Mouse (Mus musculus): Measurements from ENCODE around the gene Thsd7b. TPM values are rescaled to one million over a fixed set of nuclear protein-coding genes. Genes with fewer than 3 reads are reported as not detected.

Thsd7b gene
- polyA plus RNA-seq, 1 experiment = not detected

GRCm38 (mm10) chr1:129712706-129713105 is 439.6 kb downstream of the Thsd7b start:
- TF ChIP-seq CTCF (IDR thresholded peaks at IDR 0.05; ENCODE audit: low read depth, low read length) = no peak
- no peak for TF ChIP-seq POLR2A (IDR thresholded peaks at IDR 0.05; ENCODE audit: borderline replicate concordance, low read depth, low read length)
- H3K4me3 ChIP-seq (ENCODE audit: insufficient read depth, low read length) = no peak overlapping the region
- no peak overlapping the region for H3K27ac ChIP-seq (ENCODE audit: insufficient read depth, low read depth, low read length)
- no peaks in the 10 kb centered on the region for H3K4me1 ChIP-seq (ENCODE audit: control insufficient read depth, insufficient read depth, low read length)

DNA sequence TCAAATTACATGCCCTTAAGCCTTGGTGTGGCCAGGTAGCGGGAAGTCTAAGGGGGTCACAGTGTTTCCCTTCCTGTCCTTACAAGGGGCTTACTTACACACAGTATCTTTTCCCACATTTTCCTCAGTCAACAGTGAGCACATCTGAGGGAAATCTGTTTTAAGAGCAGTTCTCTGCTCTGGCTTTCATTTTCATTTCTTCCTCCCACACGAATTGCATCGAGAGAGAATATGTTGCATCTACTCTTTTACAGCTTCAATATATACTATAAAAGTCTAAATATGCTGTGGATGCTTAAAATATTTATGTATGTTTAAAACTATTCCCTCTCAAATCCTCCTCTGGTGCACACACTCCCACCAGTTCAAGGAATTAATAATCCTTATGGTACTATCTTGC is 440.5 kb downstream of the Thsd7b start:
- H3K27ac ChIP-seq (ENCODE audit: insufficient read depth, low read depth, low read length) = no peak overlapping the region
- H3K4me3 ChIP-seq (ENCODE audit: insufficient read depth, low read length) = no peak overlapping the region
- TF ChIP-seq CTCF (IDR thresholded peaks at IDR 0.05; ENCODE audit: low read depth, low read length) (no peak), POLR2A (IDR thresholded peaks at IDR 0.05; ENCODE audit: borderline replicate concordance, low read depth, low read length) (no peak)
- H3K4me1 ChIP-seq (ENCODE audit: control insufficient read depth, insufficient read depth, low read length) = no peaks in the 10 kb centered on the region

- no peak for TF ChIP-seq POLR2A (IDR thresholded peaks at IDR 0.05; ENCODE audit: borderline replicate concordance, low read depth, low read length)
- no peak for TF ChIP-seq CTCF (IDR thresholded peaks at IDR 0.05; ENCODE audit: low read depth, low read length)
- no peak overlapping the region for H3K27ac ChIP-seq (ENCODE audit: insufficient read depth, low read depth, low read length)
- no peaks in the 10 kb centered on the region for H3K4me1 ChIP-seq (ENCODE audit: control insufficient read depth, insufficient read depth, low read length)
- no peak overlapping the region for H3K4me3 ChIP-seq (ENCODE audit: insufficient read depth, low read length)
These were observed 446.5 kb downstream of the Thsd7b start for GRCm38 (mm10) chr1:129719592-129719991.

DNA sequence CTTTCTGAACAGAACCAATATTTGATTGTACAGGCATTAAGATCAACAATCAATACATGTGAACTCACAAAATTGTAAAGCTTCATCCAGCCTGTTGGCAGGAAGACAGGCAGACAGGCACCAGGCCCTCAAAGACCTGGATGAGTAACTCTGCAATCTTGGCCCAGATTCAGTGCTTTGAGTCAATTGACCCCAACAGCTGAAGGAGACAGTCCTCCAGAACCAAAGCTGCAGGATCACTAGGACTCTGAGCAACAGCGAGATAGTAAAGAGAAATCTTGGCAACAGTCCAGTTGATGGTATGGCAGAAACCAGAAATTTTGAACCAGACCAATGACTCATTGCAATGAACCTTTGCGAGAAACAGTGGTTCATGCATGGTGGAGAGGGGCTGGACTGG is 458.9 kb downstream of the Thsd7b start:
- TF ChIP-seq POLR2A (IDR thresholded peaks at IDR 0.05; ENCODE audit: borderline replicate concordance, low read depth, low read length) (no peak), CTCF (IDR thresholded peaks at IDR 0.05; ENCODE audit: low read depth, low read length) (no peak)
- Histone ChIP-seq H3K4me1 (ENCODE audit: control insufficient read depth, insufficient read depth, low read length) (no peaks in the 10 kb centered on the region), H3K27ac (ENCODE audit: insufficient read depth, low read depth, low read length) (no peak overlapping the region), H3K4me3 (ENCODE audit: insufficient read depth, low read length) (no peak overlapping the region)

DNA sequence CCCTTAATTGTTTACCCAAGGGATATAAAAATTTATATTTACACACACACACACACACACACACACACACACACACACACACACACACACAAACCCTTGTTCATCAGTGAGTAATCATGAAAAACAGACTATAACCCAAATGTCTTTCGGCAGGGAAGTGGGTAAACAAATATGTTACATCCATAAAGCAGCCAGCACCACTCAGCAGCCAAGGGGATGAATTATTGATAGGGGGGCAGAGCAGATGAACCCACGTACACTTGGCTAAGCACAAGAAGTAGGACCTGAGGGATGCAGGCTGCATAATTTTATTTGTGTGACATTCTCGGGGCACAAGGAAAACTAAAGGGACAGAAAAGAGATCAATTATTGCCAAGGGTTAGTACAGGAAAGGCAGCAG is 474.5 kb downstream of the Thsd7b start:
- Histone ChIP-seq H3K27ac (ENCODE audit: insufficient read depth, low read depth, low read length) (no peak overlapping the region), H3K4me1 (ENCODE audit: control insufficient read depth, insufficient read depth, low read length) (no peaks in the 10 kb centered on the region), H3K4me3 (ENCODE audit: insufficient read depth, low read length) (no peak overlapping the region)
- TF ChIP-seq CTCF (IDR thresholded peaks at IDR 0.05; ENCODE audit: low read depth, low read length) = no peak
- TF ChIP-seq POLR2A (IDR thresholded peaks at IDR 0.05; ENCODE audit: borderline replicate concordance, low read depth, low read length) = no peak

DNA sequence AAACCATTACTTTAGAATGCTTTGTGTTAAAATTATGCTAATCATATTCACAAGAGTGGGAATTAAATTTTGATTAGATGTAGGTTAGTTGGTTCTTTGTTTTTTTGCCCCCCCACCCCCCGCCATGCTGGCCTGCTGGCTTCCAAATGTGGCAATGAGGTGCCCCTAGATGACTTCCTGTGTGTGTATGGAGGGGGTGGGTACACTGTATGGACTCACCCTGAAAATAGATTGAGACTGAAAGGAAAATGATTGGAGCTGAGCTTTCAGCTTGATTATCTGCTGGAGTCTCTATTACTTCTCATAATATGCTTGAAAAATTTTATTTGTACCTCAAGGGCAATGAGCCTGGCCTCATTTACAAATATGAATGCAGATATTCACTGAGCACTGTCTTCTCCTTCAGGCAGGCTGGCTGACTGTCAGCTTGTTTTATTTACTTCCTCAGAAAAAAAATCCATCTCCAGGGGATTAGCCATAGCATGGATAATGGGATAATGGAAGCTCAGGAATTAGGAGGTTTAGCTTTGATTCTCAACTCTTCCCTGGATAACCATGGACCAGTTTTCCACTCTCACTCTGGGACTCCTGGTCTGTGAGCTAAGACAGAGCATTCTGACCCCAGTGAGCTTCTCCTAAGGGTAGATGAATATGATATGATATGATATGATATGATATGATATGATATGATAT is 483.6 kb downstream of the Thsd7b start:
- Histone ChIP-seq H3K4me1 (ENCODE audit: control insufficient read depth, insufficient read depth, low read length) (no peaks in the 10 kb centered on the region), H3K27ac (ENCODE audit: insufficient read depth, low read depth, low read length) (no peak overlapping the region), H3K4me3 (ENCODE audit: insufficient read depth, low read length) (no peak overlapping the region)
- TF ChIP-seq POLR2A (IDR thresholded peaks at IDR 0.05; ENCODE audit: borderline replicate concordance, low read depth, low read length) = no peak
- no peak for TF ChIP-seq CTCF (IDR thresholded peaks at IDR 0.05; ENCODE audit: low read depth, low read length)

- TF ChIP-seq POLR2A (IDR thresholded peaks at IDR 0.05; ENCODE audit: borderline replicate concordance, low read depth, low read length) (no peak), CTCF (IDR thresholded peaks at IDR 0.05; ENCODE audit: low read depth, low read length) (no peak)
- H3K4me3 ChIP-seq (ENCODE audit: insufficient read depth, low read length) = no peak overlapping the region
- H3K27ac ChIP-seq (ENCODE audit: insufficient read depth, low read depth, low read length) = no peak overlapping the region
- no peaks in the 10 kb centered on the region for H3K4me1 ChIP-seq (ENCODE audit: control insufficient read depth, insufficient read depth, low read length)
These were observed 485.9 kb downstream of the Thsd7b start for GRCm38 (mm10) chr1:129759003-129759402.

- no peaks in the 10 kb centered on the region for H3K4me1 ChIP-seq (ENCODE audit: control insufficient read depth, insufficient read depth, low read length)
- H3K4me3 ChIP-seq (ENCODE audit: insufficient read depth, low read length) = no peak overlapping the region
- TF ChIP-seq POLR2A (IDR thresholded peaks at IDR 0.05; ENCODE audit: borderline replicate concordance, low read depth, low read length) (no peak), CTCF (IDR thresholded peaks at IDR 0.05; ENCODE audit: low read depth, low read length) (no peak)
- H3K27ac ChIP-seq (ENCODE audit: insufficient read depth, low read depth, low read length) = no peak overlapping the region
These were observed 488.1 kb downstream of the Thsd7b start for GRCm38 (mm10) chr1:129761234-129761633.

GRCm38 (mm10) chr1:129764748-129765147 is 491.6 kb downstream of the Thsd7b start:
- TF ChIP-seq CTCF (IDR thresholded peaks at IDR 0.05; ENCODE audit: low read depth, low read length) (no peak), POLR2A (IDR thresholded peaks at IDR 0.05; ENCODE audit: borderline replicate concordance, low read depth, low read length) (no peak)
- H3K4me3 ChIP-seq (ENCODE audit: insufficient read depth, low read length) = no peak overlapping the region
- no peaks in the 10 kb centered on the region for H3K4me1 ChIP-seq (ENCODE audit: control insufficient read depth, insufficient read depth, low read length)
- no peak overlapping the region for H3K27ac ChIP-seq (ENCODE audit: insufficient read depth, low read depth, low read length)

DNA sequence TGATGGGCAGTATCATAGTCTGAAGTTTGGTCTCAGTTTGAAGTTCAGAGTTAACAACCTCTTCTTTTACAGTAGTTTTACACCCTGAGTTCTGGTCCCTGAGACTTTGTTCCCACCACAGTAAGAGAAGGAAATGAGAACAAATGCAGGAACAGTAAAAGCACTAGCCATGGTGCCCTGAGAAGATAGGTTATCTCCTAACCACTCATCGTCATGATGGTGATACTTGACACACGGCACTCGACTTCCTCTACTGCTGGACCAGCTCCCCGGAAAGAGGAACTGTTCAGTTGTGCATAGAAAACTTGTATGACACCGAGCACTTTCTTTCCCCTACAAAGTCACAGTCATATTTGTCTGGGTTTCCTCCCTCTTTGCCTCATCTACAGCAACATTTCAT is 504.0 kb downstream of the Thsd7b start:
- no peak for TF ChIP-seq CTCF (IDR thresholded peaks at IDR 0.05; ENCODE audit: low read depth, low read length)
- no peak for TF ChIP-seq POLR2A (IDR thresholded peaks at IDR 0.05; ENCODE audit: borderline replicate concordance, low read depth, low read length)
- H3K4me1 ChIP-seq (ENCODE audit: control insufficient read depth, insufficient read depth, low read length) = no peaks in the 10 kb centered on the region
- H3K27ac ChIP-seq (ENCODE audit: insufficient read depth, low read depth, low read length) = no peak overlapping the region
- H3K4me3 ChIP-seq (ENCODE audit: insufficient read depth, low read length) = no peak overlapping the region
